Mouse (Mus musculus): ENCODE data around the gene B4galnt2. TPM values are rescaled to one million over a fixed set of nuclear protein-coding genes. Genes with fewer than 3 reads are reported as not detected.
A peak's percentile ranks its signal among the peaks of the same experiment; 100 is the strongest.

Gene B4galnt2
- total RNA-seq, 2 experiments from 2014 or later, result not detected

DNA sequence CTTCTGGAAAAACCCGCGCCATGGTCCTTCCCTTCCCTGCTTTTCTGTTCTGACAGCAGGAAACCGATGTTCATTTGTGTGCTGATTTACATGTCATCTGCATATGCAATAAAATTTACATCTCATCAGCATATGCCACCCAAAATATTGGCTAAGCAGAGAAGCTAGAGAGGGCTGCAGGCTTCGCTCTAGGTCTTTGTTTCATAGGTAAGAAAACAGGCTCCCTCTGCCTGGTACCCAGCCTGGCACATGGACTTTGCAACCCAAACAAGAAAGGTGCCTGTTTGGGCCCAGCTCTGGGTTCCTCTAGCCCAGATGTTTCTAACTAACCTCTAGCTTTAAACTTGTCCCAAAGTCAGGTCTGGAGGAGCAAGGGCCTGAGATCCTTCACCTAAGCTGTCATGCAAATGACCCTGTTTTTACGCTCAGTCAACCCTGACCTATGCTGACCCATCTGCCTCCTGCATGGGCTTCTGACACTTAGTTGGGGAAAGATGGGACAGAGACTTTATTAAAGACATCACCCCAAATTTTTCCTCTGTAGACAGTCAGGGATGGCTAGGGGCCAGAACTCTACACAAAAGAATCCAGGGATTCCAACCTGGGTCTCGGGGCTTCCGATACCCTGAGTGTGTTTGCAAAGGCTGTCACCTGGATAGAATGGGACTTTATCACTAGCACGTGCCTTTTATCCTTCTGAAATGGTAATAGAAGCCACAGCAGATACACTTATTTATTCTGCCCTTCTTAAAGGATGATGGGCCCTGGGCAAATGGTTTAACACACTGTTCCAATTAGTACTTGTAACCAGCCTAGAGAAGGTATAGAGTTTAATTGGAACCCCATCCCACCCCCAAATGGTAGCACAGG is 75.5 kb downstream of the B4galnt2 start:
- no peak for DNase-seq

DNA sequence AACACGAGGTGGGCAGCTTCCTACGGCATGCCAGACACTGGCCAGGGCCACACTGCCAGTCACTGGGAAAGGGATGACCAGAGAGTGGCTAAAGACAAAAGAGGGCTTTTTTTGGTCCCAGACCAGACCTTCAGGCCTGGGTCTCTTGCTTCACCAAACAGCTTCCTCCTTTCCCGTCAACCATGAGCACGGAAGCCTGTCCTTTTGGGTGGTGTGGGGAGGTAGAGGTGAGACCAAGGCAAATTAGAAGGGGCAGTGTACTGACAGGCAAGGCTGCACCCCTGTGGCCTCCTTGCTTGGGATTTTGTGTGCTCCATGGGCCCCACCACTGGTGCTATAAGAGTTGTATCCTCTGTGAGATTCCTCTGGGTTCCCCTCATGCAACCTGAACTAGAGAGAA is 76.1 kb downstream of the B4galnt2 start:
- no peak for DNase-seq

DNA sequence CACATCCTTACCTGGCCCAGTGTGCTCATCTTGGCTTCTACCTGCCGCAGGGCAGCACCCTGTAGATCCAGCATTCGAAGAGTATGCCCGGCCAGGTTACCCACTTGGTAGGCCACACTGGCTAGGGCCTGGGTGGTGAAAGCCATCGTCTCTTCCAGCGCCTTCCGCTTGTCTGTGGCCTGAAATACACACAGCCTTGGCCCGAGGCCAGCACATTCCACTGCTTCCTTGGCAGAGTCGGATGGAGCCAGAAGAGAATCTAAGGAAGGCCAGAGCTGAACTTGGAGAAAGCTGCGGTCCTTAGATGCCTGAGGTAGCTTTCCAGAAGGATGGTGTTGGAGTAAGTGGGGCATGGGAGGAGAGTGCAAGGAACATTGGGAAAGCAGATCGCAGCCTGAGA is 77.6 kb downstream of the B4galnt2 start, which contains the start of gene Gngt2:
Gene Gngt2, plus strand, starts transcription at position 158 of the 400 bp plus-strand sequence.
- DNase-seq, result peak; percentile 88

DNA sequence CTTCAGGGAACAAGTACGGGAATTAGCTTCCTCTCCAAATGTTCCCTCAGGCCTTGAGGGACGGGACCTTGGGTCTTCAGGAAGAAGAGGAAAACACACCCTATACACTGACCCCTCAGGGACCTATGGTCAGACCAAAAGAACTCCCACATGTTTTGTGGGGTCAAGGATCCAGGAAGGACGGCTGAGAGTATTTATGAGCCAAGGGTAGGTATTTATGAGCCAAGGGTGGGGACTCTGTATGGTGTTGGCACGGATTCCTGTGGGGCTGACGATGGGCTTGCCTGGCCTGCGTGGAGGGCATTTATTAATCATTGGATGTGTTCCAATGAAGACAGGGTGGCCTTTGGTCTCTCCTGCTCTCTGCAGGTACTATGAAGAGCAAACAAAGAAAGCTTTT is 78.3 kb downstream of the B4galnt2 start:
- no peak for DNase-seq

DNA sequence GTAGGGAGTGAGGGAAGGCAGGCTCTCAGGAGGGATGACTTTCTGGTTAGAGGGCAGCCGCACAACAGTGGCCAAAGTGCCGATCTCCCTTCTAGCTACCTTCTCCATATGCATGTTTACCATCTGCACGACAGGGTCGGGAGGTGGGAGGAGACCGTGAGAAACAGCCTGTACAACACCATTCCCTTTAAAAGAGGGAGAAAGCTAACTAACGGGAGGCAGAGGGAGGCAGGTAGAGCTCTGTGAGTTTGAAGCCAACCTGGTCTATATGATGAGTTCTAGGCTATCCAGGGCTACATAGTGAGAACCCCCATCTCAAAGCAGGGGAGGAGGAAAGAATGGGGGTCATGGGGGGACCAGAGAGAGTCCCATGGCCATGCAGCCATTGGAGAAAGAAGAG is 78.9 kb downstream of the B4galnt2 start:
- no peak for DNase-seq

DNA sequence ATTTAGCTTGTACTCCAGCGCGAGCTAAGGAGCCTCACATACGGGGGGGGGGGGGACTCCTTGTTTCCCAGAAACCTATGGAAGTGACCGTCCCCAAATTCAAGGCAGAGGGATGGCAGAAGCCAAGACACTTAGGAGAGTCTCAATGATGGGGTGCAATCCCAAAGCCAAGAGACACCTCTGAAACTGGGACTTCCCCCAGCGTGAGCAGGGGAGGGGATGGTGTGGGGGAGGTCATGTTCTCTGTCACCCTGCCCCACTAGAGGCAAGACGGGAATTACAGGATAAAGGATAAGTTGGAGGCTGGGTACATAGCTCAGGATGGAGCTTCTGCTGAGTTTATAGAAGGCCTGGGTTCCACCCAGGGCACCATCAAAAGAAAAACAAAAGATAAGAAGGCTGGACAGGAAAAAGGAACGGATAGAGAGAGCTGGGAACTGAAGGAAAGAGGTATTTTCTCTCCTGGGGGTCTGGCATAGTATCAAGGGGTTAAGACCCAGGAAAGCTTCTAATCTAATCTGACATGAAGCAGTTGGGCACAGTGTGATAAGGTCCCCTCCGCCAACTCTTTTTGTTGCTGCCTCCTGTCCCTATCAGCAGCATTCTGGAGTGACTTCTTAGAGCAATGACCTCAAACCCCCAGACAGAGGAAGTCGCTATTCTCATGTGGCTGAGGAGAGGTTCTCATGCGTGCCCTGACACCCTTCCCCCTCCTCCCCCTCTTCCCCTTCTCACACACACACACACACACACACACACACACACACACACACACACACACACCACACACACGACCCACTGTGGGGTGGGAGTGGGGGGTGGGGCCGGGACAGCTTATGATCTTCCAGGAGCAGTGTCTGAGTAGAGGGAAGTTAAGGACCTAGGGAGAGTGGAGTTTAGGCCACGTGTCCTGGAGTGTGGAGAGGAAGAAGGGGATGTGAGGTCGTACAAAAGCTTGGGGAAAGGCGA is 79.7 kb downstream of the B4galnt2 start:
- no peak for DNase-seq

DNA sequence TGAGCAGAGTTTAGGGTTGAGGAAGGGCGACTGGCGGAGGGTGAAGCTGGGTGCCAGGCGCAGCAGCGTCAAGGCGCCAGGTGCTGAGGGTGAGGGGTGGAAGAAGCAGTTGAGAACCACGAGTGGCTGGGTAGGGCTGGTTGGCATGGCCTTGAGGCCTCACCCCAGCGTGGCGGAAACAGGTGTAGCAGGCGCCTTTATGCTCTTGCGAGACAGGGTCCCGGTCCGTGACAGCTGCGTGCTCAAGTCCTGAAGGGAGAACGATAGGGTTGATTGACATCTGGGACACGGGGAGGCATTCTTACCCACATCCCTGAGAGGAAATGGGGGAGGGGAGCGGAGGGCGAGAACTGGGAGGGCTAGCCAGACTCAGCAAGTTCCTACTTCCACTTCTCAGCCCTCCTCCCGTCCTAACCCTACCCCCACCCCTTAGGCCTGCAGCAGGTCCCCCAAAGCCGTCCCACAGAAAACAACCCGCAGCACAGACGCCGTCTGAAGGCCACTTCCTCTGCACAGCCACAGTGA is 80.5 kb downstream of the B4galnt2 start:
- DNase-seq, result peak; percentile 49

DNA sequence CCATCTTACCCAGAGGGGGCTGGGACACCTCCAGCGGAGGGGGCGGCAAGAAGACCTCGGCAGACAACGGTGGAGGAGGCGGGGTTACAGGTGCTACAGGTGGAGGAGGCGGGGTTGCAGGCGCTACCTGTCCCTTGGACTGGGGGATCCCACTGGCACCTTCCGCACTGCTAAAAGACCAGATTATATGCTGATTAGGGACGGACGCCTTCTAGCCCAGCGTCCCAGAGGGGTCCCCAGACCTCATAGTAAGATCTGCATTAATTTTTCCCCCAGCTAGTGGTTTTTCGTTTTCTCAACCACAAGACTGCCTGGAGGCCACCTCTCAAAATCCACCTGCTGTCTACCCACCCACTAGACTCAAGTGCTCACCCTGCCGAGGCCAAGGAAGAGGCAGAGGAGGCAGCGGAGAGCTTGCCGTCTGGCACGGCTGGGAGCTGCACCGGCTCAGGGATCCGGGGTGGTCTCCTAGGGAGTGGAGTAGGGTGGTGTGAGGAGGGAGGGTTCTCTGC is 81.0 kb downstream of the B4galnt2 start:
- no peak for DNase-seq

DNA sequence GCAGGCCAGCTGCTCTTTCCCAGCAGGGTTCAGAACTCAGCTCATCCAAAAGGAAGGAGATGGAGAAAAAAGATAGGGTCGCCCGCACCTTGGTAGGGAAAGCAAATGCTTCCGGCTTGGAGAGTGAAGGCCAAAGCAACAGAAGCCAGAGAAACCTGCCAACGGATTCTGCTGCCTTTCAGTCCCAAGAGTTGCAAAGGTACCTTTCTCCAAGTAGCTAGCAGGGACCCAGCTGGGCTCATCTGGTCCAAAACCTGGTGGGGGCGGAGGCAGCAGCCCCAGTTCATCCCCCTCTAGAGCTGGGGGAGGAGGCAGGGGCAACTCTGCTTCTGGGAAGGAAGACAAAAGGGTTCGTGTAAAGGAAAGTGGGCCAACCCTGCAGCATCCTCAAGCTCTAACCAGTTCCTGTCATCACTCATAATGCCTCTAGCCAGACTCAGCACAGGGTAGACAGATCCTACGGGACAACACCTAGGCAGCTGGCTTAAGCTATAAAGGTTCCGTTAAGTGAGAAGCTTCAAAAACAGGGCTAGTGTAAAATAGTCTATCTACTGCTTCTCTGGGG is 81.6 kb downstream of the B4galnt2 start:
- no peak for DNase-seq

DNA sequence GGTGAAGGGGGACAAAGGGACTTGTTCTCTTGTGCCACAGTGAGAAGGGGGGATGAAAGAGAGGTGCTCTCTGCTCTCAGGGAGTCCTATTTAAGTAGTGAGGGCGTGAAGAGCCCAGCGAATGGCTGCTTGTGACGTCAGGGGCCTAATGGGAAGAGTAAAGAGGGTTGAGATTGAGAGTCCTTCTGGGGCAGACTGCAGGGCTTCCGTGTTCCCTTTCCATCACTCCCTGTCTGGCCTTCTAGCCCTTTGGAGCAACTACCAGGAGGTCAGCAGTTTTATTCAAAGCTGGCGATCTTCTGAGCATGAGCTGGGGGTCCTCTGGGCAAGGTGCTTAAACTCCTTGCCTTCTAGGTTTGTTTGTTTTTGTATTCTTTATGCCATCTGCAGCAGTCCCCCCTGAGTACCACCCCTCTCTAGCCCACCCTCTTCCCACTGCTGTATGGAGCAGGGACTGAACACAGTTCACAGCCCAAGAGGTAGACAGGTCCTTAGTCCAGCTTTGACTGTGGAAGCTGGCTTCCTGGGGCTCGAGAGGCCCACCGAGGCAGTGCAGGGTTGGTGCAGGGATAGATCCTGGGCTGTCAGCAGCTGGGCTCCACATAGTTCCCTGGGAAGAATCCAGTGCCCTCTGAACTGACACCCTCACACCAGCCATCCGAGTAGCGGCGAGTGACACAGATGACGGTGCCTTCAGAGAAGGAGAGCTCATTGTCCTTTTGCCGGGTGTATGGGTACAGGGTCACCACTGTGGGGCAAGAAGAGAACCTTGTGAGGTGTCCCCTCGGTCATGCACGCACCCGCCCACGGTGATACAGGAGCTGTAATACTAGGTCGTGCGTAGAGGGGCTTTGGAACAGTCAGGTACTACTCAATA is 82.3 kb downstream of the B4galnt2 start:
- no peak for DNase-seq

DNA sequence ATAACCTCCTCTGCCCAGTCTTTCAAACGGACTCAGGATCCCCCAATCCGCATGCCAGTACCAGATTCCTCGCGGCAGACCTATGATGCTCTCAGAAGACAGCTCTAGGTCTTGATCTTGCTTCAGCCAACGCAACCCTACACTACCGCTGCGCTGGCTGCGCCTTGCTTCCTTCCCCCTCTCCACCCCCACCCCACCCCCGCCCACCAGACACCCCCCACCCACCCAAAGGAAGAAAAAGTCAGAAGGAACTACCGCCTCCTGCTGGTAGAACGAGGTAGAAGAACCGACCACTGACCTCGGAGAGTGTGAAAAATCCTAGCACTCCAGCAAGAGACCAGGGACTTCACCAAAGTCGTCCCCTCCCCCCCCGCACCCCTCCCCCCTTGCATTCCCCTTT is 83.0 kb downstream of the B4galnt2 start:
- no peak for DNase-seq

DNA sequence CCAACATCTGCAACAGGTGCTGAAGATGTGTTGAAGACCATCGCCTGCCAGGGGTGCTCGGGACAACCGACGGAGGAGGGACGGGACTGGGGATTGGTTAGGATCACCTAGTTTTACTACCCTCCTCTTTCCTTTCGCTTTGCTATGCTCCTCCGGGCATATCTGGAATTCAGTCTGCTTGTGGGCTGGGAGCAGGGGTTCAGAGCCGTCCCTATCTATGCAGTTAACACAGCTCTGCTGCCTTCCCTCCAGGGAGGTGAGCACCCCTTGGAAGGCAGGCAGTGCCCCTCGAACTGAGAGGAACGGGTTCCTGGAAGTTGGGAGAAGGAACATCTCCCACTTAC is 83.4 kb downstream of the B4galnt2 start:
- DNase-seq, result no peak

DNA sequence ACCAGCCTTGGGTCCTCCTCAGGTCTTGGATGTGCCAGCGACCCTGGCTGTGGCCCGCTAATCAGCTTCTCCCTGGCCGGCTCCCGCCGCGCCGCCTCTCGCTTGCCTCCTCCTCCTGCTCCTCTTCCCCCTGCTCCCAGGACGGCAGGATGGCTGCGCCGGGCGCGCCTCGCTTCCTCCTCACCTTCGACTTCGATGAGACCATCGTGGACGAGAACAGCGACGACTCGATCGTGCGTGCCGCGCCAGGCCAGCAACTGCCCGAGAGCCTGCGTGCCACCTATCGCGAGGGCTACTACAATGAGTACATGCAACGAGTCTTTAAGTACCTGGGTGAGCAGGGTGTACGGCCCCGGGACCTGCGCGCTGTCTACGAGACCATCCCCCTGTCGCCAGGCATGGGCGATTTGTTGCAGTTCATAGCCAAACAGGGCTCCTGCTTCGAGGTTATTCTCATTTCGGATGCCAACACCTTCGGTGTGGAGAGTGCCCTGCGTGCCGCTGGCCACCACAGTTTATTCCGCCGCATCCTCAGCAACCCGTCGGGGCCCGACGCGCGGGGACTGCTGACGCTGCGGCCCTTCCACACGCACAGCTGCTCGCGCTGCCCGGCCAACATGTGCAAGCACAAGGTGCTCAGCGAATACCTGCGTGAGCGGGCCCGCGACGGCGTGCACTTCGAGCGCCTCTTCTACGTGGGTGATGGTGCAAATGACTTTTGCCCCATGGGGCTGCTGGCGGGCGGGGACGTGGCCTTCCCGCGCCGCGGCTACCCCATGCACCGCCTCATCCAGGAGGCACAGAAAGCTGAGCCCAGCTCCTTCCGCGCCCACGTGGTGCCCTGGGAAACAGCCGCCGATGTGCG is 84.0 kb downstream of the B4galnt2 start:
- no peak for DNase-seq

DNA sequence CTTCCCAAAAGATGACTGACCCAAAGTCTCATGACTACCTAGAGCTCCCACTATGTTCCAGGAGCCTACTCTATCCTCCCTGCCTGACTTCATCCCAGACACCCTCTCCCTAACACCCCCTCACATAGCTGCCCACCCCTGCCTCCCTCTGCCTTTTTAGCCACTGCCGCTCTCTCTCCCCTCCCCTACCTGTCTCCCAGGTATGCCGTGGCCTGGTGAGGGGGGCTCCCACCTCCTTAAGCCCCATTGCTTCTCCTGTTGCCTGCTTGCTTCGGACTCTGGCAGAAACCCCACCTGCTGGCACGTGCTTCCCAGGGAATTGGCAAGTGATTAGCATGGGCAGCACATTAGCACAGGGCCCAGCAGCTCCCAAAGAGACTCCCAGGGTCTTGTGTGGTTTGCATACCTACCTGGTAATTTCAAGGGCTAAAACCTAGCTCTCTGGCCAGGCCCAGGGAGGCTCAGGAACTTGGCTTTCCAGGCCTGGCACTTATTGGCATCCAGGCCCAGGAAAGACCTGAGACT is 85.1 kb downstream of the B4galnt2 start:
- no peak for DNase-seq

DNA sequence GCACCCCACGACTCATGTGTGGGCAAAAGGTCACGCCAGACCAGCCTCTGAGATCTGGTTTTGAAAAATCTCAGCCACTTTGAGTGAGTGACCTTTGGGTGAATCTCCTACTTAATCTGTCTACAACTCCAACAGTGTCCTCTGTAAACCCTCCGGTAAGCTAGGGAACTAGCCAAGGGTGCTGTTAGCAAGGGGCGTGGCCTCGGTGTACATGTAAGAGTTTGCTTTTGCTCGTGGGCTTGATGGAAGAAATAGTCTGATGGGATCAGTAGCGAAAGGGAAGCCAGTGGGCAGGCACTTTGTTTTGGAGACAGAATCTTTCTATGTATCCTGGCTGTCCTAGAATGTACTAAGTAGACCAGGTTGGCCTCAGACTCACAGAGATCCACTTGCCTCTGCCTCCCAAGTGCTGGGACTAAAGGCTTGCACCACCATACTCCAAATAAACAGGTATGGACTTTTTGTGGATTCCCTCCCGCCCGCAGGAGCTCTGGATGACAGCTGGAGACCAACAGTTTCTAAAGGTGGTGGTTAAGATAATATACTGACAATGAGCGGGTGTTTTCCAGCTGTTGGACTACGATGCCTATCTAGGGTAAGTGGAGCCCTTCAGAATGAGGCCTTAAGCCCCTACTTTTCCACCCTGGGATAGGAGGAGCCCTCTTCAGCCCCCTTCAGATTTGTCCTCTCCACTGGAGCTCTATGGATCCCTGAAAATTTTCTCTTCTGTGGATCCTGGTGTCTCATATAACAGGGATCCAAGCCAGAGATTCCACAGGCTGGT is 86.3 kb downstream of the B4galnt2 start:
- DNase-seq, result no peak

DNA sequence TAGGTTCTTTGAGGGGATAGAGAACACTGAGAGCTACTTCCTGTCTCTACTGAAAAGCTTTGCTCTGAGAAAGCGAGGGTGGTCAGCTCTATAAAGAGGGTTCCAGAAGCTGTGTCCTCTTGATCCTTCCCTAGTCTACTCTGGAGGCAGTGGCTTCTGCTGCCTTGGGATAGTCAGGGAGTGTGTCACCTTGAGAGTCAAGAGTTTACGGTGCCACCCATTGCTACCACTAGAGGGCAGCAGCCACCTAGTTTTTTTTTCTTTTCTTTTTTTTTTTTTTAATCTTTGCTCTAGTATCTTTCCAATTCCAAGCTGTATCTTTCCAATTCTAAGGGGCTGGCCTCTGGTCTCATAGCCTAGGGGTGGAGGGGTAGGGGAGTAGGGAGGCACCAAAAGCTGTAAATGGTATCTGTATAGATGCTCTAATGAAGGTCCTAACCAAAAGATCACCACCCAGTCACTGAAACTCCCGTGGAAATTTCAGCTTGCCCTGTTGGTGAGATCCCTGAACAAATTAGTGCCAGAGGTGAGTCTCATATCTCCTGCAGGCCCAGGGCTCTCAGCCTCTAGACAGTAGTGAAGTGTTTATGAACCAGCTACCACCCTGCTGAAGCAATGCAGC is 87.1 kb downstream of the B4galnt2 start:
- DNase-seq, result peak; percentile 84

DNA sequence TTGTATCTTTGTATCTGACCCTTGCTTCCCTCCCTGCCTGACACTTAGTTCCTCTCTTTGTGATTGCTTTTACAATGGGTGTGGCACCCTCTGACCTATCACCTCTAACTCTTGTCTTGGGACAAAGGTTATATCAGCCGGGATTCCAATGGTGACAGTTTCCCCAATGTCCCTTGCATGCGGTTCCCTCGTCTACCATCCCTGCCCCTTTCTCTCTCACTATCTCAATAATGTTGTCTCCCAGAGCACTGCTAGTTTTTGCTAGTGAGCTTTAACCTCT is 87.6 kb downstream of the B4galnt2 start:
- DNase-seq, result no peak

DNA sequence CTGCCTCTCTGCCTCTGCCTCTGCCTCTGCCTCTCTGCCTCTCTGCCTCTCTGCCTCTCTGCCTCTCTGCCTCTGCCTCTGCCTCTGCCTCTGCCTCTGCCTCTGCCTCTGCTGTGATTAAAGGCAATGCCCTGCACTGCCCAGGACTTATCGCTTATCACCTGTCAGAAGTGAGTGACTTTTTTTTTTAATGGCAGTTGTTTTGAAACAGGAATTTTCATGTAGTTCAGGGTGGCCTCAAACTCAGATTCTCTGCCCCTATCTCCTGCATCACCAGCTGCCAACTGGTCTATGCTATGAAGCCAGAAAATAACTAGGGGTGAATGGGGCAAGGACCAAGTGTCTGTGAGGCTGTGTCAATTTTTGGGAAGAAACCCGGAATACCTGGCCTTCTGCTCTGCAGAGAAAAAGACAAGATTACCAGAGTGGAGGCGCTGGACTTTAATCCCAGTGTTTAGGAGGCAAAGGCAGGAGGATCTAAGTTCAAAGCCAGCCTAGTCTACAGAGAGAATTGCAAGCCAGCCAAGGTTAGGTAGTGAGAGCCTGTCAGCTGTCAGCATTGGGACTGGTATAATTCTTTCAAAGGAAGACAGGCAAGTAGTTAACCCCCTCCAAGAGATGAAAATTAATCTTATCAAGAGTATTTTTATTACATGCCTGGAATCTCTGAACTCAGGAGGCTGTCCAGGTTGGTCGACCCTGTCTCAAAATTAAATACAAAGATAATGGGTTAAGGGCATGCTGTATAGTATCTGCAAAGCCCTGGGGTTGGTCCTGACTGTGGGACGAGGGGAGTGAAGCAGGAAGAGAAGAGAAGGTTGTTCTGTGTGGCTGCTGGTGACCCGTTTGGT is 88.1 kb downstream of the B4galnt2 start:
- DNase-seq, result no peak
